Mouse (Mus musculus) midbrain, embryonic 14.5 days (tissue): ENCODE results near the gene Parp14. TPM values are rescaled to one million over a fixed set of nuclear protein-coding genes. Genes with fewer than 3 reads are reported as not detected.
A peak's percentile ranks its signal among the peaks of the same experiment; 100 is the strongest.

Experiments used
- ATAC-seq: fragments of 200-750 bp; cut with Nextera tagmentation; 2 replicates; pipeline ENCODE4 v1.8.0; 2017; ENCODE audit warnings: moderate number of reproducible peaks, moderate library complexity; ENCODE audit not compliant: low FRiP score, low TSS enrichment
- DNase-seq: peaks from one replicate; pipeline ENCODE4 v3.0.0-alpha.2; 2015
- H3K27ac ChIP-seq: fragments of 300-500 bp; sonication (generic); replicated peaks from 2 replicates; pipeline ENCODE4 v1.5.1; 2014; ENCODE audit warnings: mild to moderate bottlenecking, low read depth, low read length, moderate library complexity
- H3K27me3 ChIP-seq: fragments of 300-500 bp; sonication (generic); 2 replicates; pipeline ENCODE4 v1.6.1; 2014; ENCODE audit warnings: low read length, control low read depth, mixed read lengths; ENCODE audit not compliant: control insufficient read depth, insufficient read depth
- H3K36me3 ChIP-seq: fragments of 300-500 bp; sonication (generic); 2 replicates; pipeline ENCODE4 v1.6.1; 2014; ENCODE audit warnings: low read length, control low read depth; ENCODE audit not compliant: control insufficient read depth, insufficient read depth
- H3K4me1 ChIP-seq: fragments of 300-500 bp; sonication (generic); 2 replicates; pipeline ENCODE4 v1.6.1; 2014; ENCODE audit warnings: mild to moderate bottlenecking, antibody characterized with exemption, low read length, control low read depth; ENCODE audit not compliant: control insufficient read depth, insufficient read depth
- H3K4me2 ChIP-seq: fragments of 300-500 bp; sonication (generic); 2 replicates; pipeline ENCODE4 v1.6.1; 2014; ENCODE audit warnings: mild to moderate bottlenecking, low read length, moderate library complexity
- H3K4me3 ChIP-seq: fragments of 300-500 bp; sonication (generic); replicated peaks from 2 replicates; pipeline ENCODE4 v1.5.1; 2014; ENCODE audit warnings: low read depth, low read length
- H3K9ac ChIP-seq: fragments of 300-500 bp; sonication (generic); replicated peaks from 2 replicates; pipeline ENCODE4 v1.6.1; 2014; ENCODE audit warnings: mild to moderate bottlenecking, low read length, moderate library complexity
- H3K9me3 ChIP-seq: fragments of 300-500 bp; sonication (generic); 2 replicates; pipeline ENCODE4 v1.6.1; 2016; ENCODE audit warnings: low read length, control low read depth, mixed read lengths; ENCODE audit not compliant: control insufficient read depth
- WGBS: fragments of 180-500 bp; shearing (Covaris S2); extraction: QIAGEN DNeasy Blood & Tissue Kit; methylation state at CpG from one replicate; pipeline ENCODE4 v1.1.7; 2014; 5-methylcytosine and 5-hydroxymethylcytosine counted together
- polyA plus RNA-seq: library from polyadenylated mRNA; unstranded; fragments of >200 nt; fragmentation: Nextera tagmentation; extraction: Ambion mirVana; gene quantifications from 2 replicates; pipeline ENCODE4 v1.2.1, GENCODE M21; 2014

The Parp14 gene
- polyA plus RNA-seq, 1 experiment from 2014 or later, result 0.62 TPM

GRCm38 (mm10) chr16:35874416-35874815, 3.1 kb upstream of the Parp14 start:
- Histone ChIP-seq H3K9ac (no peak overlapping the region), H3K4me2 (no peak overlapping the region), H3K27me3 (peaks cover 23% of the 10 kb centered on the region), H3K4me1 (0 out of 2 replicates have a peak, but pooled peaks cover 6% of the 10 kb centered on the region), H3K9me3 (no peaks in the 10 kb centered on the region), H3K36me3 (no peaks in the 10 kb centered on the region), H3K27ac (no peak overlapping the region), H3K4me3 (no peak overlapping the region)
- DNase-seq, result peak; percentile 17
- ATAC-seq, result no peak
- WGBS, result 37% methylated on average over 3 of the region's 3 CpGs

- no peaks in the 10 kb centered on the region for H3K9me3 ChIP-seq
- no peak for DNase-seq
Measured at GRCm38 (mm10) chr16:35872410-35873006, 1.2 kb upstream of the Parp14 start.

GRCm38 (mm10) chr16:35871898-35872297, 554 bp upstream of the Parp14 start:
- no peak overlapping the region for H3K27ac ChIP-seq
- no peaks in the 10 kb centered on the region for H3K9me3 ChIP-seq
- H3K4me1 ChIP-seq, result 0 out of 2 replicates have a peak, but pooled peaks cover 6% of the 10 kb centered on the region
- peaks cover 23% of the 10 kb centered on the region for H3K27me3 ChIP-seq
- H3K4me2 ChIP-seq, result peak overlapping the region; percentile 88
- no peaks in the 10 kb centered on the region for H3K36me3 ChIP-seq
- 23% methylated on average over 12 of the region's 12 CpGs for WGBS
- H3K9ac ChIP-seq, result no peak overlapping the region
- no peak for DNase-seq
- no peak for ATAC-seq
- H3K4me3 ChIP-seq, result 0 out of 2 replicates have a peak overlapping the region, but pooled peaks have one; percentile 46

More at GRCm38 (mm10) chr16:35872410-35873006, 1.2 kb upstream of the Parp14 start:
- no peak overlapping the region for H3K27ac ChIP-seq
- 0 out of 2 replicates have a peak, but pooled peaks cover 6% of the 10 kb centered on the region for H3K4me1 ChIP-seq
- ATAC-seq, result no peak
- WGBS, result 36% methylated on average over 14 of the region's 14 CpGs
- H3K4me2 ChIP-seq, result no peak overlapping the region
- H3K36me3 ChIP-seq, result no peaks in the 10 kb centered on the region
- H3K4me3 ChIP-seq, result no peak overlapping the region
- peaks cover 23% of the 10 kb centered on the region for H3K27me3 ChIP-seq
- H3K9ac ChIP-seq, result no peak overlapping the region

GRCm38 (mm10) chr16:35870581-35871047, 730 bp downstream of the Parp14 start:
- peak; percentile 55 for DNase-seq
- H3K9ac ChIP-seq, result peak overlapping the region; percentile 42; the same call in 1 of the 2 replicates
- peak overlapping the region; percentile 88 for H3K4me2 ChIP-seq
- peaks cover 23% of the 10 kb centered on the region for H3K27me3 ChIP-seq
- 2% methylated on average over 12 of the region's 12 CpGs for WGBS
- no peak for ATAC-seq
- peak overlapping the region; percentile 46 for H3K4me3 ChIP-seq
- no peak overlapping the region for H3K27ac ChIP-seq
- H3K36me3 ChIP-seq, result no peaks in the 10 kb centered on the region
- 0 out of 2 replicates have a peak, but pooled peaks cover 6% of the 10 kb centered on the region for H3K4me1 ChIP-seq
- H3K9me3 ChIP-seq, result no peaks in the 10 kb centered on the region

GRCm38 (mm10) chr16:35869656-35870055, 1.7 kb downstream of the Parp14 start:
- no peak for ATAC-seq

GRCm38 (mm10) chr16:35869126-35869525, 2.2 kb downstream of the Parp14 start:
- Histone ChIP-seq H3K27me3 (peaks cover 23% of the 10 kb centered on the region), H3K9ac (no peak overlapping the region), H3K4me3 (no peak overlapping the region), H3K36me3 (no peaks in the 10 kb centered on the region), H3K4me2 (no peak overlapping the region), H3K27ac (no peak overlapping the region), H3K4me1 (0 out of 2 replicates have a peak, but pooled peaks cover 6% of the 10 kb centered on the region), H3K9me3 (no peaks in the 10 kb centered on the region)
- WGBS, result 28% methylated on average over 3 of the region's 3 CpGs
- DNase-seq (no peak), ATAC-seq (no peak)

More at GRCm38 (mm10) chr16:35869656-35870055, 1.7 kb downstream of the Parp14 start:
- no peak overlapping the region for H3K4me2 ChIP-seq
- peaks cover 23% of the 10 kb centered on the region for H3K27me3 ChIP-seq
- no peak overlapping the region for H3K9ac ChIP-seq
- WGBS, result 76% methylated on average over 6 of the region's 6 CpGs
- no peak for DNase-seq
- no peaks in the 10 kb centered on the region for H3K9me3 ChIP-seq
- H3K27ac ChIP-seq, result no peak overlapping the region
- H3K4me3 ChIP-seq, result no peak overlapping the region
- 0 out of 2 replicates have a peak, but pooled peaks cover 6% of the 10 kb centered on the region for H3K4me1 ChIP-seq
- no peaks in the 10 kb centered on the region for H3K36me3 ChIP-seq

- Histone ChIP-seq H3K36me3 (no peaks in the 10 kb centered on the region), H3K9me3 (no peaks in the 10 kb centered on the region), H3K9ac (no peak overlapping the region), H3K27me3 (peaks cover 23% of the 10 kb centered on the region), H3K4me1 (0 out of 2 replicates have a peak, but pooled peaks cover 6% of the 10 kb centered on the region), H3K4me2 (no peak overlapping the region), H3K27ac (no peak overlapping the region), H3K4me3 (no peak overlapping the region)
- ATAC-seq (no peak), DNase-seq (no peak)
- 82% methylated on average over 11 of the region's 11 CpGs for WGBS
Measured at GRCm38 (mm10) chr16:35867726-35868125, 3.6 kb downstream of the Parp14 start.

GRCm38 (mm10) chr16:35862057-35862456, 9.3 kb downstream of the Parp14 start:
- Histone ChIP-seq H3K4me1 (no peaks in the 10 kb centered on the region), H3K36me3 (no peaks in the 10 kb centered on the region), H3K27ac (no peak overlapping the region), H3K9ac (no peak overlapping the region), H3K9me3 (no peaks in the 10 kb centered on the region), H3K4me3 (no peak overlapping the region), H3K4me2 (no peak overlapping the region), H3K27me3 (no peaks in the 10 kb centered on the region)
- ATAC-seq (no peak), DNase-seq (no peak)
- 91% methylated on average over 1 of the region's 1 CpGs for WGBS

GRCm38 (mm10) chr16:35860236-35860635, 11.1 kb downstream of the Parp14 start:
- Histone ChIP-seq H3K9ac (no peak overlapping the region), H3K4me2 (no peak overlapping the region), H3K9me3 (no peaks in the 10 kb centered on the region), H3K36me3 (no peaks in the 10 kb centered on the region), H3K4me1 (no peaks in the 10 kb centered on the region), H3K4me3 (no peak overlapping the region), H3K27ac (no peak overlapping the region), H3K27me3 (no peaks in the 10 kb centered on the region)
- 91% methylated on average over 16 of the region's 16 CpGs for WGBS
- DNase-seq, result no peak
- no peak for ATAC-seq
